Mouse (Mus musculus) CH12.LX (cell line): ENCODE data around the gene Crybg2. TPM values are rescaled to one million over a fixed set of nuclear protein-coding genes. Genes with fewer than 3 reads are reported as not detected.

Experiments used
- DNase-seq: peaks from one replicate; pipeline ENCODE4 v3.0.0-alpha.2; 2013; ENCODE audit errors: extremely low read depth
- H3K27ac ChIP-seq: 2 replicates; pipeline ENCODE4 v1.5.1; 2012; ENCODE audit warnings: low read depth, mild to moderate bottlenecking, control low read depth, moderate library complexity; ENCODE audit not compliant: insufficient read depth
- H3K27me3 ChIP-seq: replicated peaks from 2 replicates; pipeline ENCODE3; 2012; ENCODE audit warnings: inconsistent platforms
- H3K36me3 ChIP-seq, 2 experiments: replicated peaks in 1 of 2; 2 replicates each; pipeline versions ENCODE3 to v1.6.1; 2012; ENCODE audit warnings: inconsistent platforms in 1 of 2, low read length in 1 of 2, mild to moderate bottlenecking in 1 of 2, mixed read lengths in 1 of 2, moderate library complexity in 1 of 2; ENCODE audit not compliant: control insufficient read depth in 1 of 2, insufficient read depth in 1 of 2
- H3K4me1 ChIP-seq, 2 experiments: 2 replicates each; pipeline ENCODE4 v1.6.1; 2012; ENCODE audit warnings: inconsistent platforms in 1 of 2, moderate library complexity in 1 of 2; ENCODE audit not compliant: insufficient read depth in 2 of 2, control insufficient read depth in 1 of 2
- H3K4me2 ChIP-seq: 2 replicates; pipeline ENCODE4 v1.6.1; 2012; ENCODE audit warnings: low read depth, mild to moderate bottlenecking, control low read depth; ENCODE audit not compliant: poor library complexity, insufficient read depth, severe bottlenecking
- H3K4me3 ChIP-seq, 3 experiments: fragments of 150-350 bp in 1 of 3; sonication (generic) in 1 of 3; replicated peaks in 1 of 3; 2 replicates each; pipeline versions ENCODE3 to v1.5.1; 2011 to 2012; ENCODE audit warnings: low read depth in 2 of 3, low read length in 2 of 3, mild to moderate bottlenecking in 2 of 3, moderate library complexity in 2 of 3, control low read depth in 1 of 3, improper control_type of control experiment in 1 of 3, inconsistent platforms in 1 of 3, mixed read lengths in 1 of 3; ENCODE audit not compliant: poor library complexity in 1 of 3
- H3K79me2 ChIP-seq: replicated peaks from 2 replicates; pipeline ENCODE4 v1.6.1; 2012; ENCODE audit warnings: mild to moderate bottlenecking, moderate library complexity; ENCODE audit not compliant: control insufficient read depth, poor library complexity, insufficient read depth, severe bottlenecking; ENCODE audit errors: extremely low read depth
- H3K9ac ChIP-seq: 2 replicates; pipeline ENCODE4 v1.6.1; 2012; ENCODE audit warnings: low read depth, mild to moderate bottlenecking, control low read depth, moderate library complexity; ENCODE audit not compliant: insufficient read depth
- H3K9me3 ChIP-seq: replicated peaks from 2 replicates; pipeline ENCODE3; 2012; ENCODE audit warnings: low read length, inconsistent platforms, mixed read lengths
- BHLHE40 ChIP-seq: IDR thresholded peaks from 2 replicates; pipeline ENCODE4 v1.6.1; 2011; ENCODE audit warnings: mild to moderate bottlenecking, low read depth, low read length, improper control_type of control experiment
- CHD1 ChIP-seq: IDR thresholded peaks from 2 replicates; pipeline ENCODE4 v1.6.1; 2012; ENCODE audit warnings: low read depth, low read length, improper control_type of control experiment, inconsistent platforms
- CHD2 ChIP-seq: IDR thresholded peaks from 2 replicates; pipeline ENCODE4 v1.6.1; 2011; ENCODE audit warnings: low read length, improper control_type of control experiment
- CTCF ChIP-seq, 2 experiments: IDR thresholded peaks in 1 of 2; conservative IDR thresholded peaks in 1 of 2; 2 replicates each; pipeline ENCODE4 v1.5.1; 2011 to 2012; ENCODE audit warnings: low read depth in 2 of 2, low read length in 2 of 2, improper control_type of control experiment in 1 of 2, inconsistent platforms in 1 of 2, mild to moderate bottlenecking in 1 of 2, moderate library complexity in 1 of 2
- E2F4 ChIP-seq: IDR thresholded peaks from 2 replicates; pipeline ENCODE4 v1.6.1; 2011; ENCODE audit warnings: low read depth, low read length, improper control_type of control experiment; ENCODE audit not compliant: insufficient replicate concordance
- ELF1 ChIP-seq: IDR thresholded peaks from 2 replicates; pipeline ENCODE4 v1.6.1; 2014; ENCODE audit warnings: low read depth, mild to moderate bottlenecking, inconsistent platforms, low read length, improper control_type of control experiment
- EP300 ChIP-seq: IDR thresholded peaks from 2 replicates; pipeline ENCODE4 v1.6.1; 2011; ENCODE audit warnings: low read length, improper control_type of control experiment
- ETS1 ChIP-seq: conservative IDR thresholded peaks from 2 replicates; pipeline ENCODE4 v1.6.1; 2012; ENCODE audit warnings: low read depth, mild to moderate bottlenecking, inconsistent platforms, low read length, improper control_type of control experiment, moderate library complexity
- GABPA ChIP-seq: IDR thresholded peaks from 2 replicates; pipeline ENCODE4 v1.6.1; 2012; ENCODE audit warnings: low read depth, low read length, improper control_type of control experiment, inconsistent platforms; ENCODE audit not compliant: insufficient replicate concordance
- HCFC1 ChIP-seq: IDR thresholded peaks from 2 replicates; pipeline ENCODE4 v1.6.1; 2012; ENCODE audit warnings: low read depth, mild to moderate bottlenecking, inconsistent platforms, low read length, improper control_type of control experiment
- IRF4 ChIP-seq: IDR thresholded peaks from 2 replicates; pipeline ENCODE4 v1.6.1; 2014; ENCODE audit warnings: low read depth, mild to moderate bottlenecking, inconsistent platforms, low read length, improper control_type of control experiment
- JUN ChIP-seq: IDR thresholded peaks from 2 replicates; pipeline ENCODE4 v1.6.1; 2011; ENCODE audit warnings: low read depth, mild to moderate bottlenecking, low read length, improper control_type of control experiment, moderate library complexity; ENCODE audit not compliant: insufficient read depth
- JUND ChIP-seq: conservative IDR thresholded peaks from 2 replicates; pipeline ENCODE4 v1.6.1; 2011; ENCODE audit warnings: low read depth, low read length, improper control_type of control experiment
- KAT2A ChIP-seq: IDR thresholded peaks from 2 replicates; pipeline ENCODE4 v1.6.1; 2012; ENCODE audit warnings: low read length, improper control_type of control experiment, inconsistent platforms; ENCODE audit not compliant: insufficient replicate concordance
- MAFK ChIP-seq: IDR thresholded peaks from 2 replicates; pipeline ENCODE4 v1.6.1; 2011; ENCODE audit warnings: low read length, improper control_type of control experiment; ENCODE audit not compliant: insufficient replicate concordance
- MAX ChIP-seq: IDR thresholded peaks from 2 replicates; pipeline ENCODE4 v1.6.1; 2011; ENCODE audit warnings: low read length, improper control_type of control experiment
- MAZ ChIP-seq: IDR thresholded peaks from 2 replicates; pipeline ENCODE4 v1.6.1; 2012; ENCODE audit warnings: low read depth, mild to moderate bottlenecking, inconsistent platforms, low read length, improper control_type of control experiment, moderate library complexity
- MEF2A ChIP-seq: IDR thresholded peaks from 2 replicates; pipeline ENCODE4 v1.6.1; 2014; ENCODE audit warnings: low read depth, mild to moderate bottlenecking, inconsistent platforms, low read length, improper control_type of control experiment, borderline replicate concordance
- MXI1 ChIP-seq: IDR thresholded peaks from 2 replicates; pipeline ENCODE4 v1.6.1; 2011; ENCODE audit warnings: mild to moderate bottlenecking, low read depth, low read length, improper control_type of control experiment
- MYC ChIP-seq: IDR thresholded peaks from 2 replicates; pipeline ENCODE4 v1.6.1; 2011; ENCODE audit warnings: low read depth, mild to moderate bottlenecking, improper control_type of control experiment, low read length
- NELFE ChIP-seq: IDR thresholded peaks from 2 replicates; pipeline ENCODE4 v1.6.1; 2011; ENCODE audit warnings: low read depth, low read length, improper control_type of control experiment
- NRF1 ChIP-seq: IDR thresholded peaks from 2 replicates; pipeline ENCODE4 v1.6.1; 2014; ENCODE audit warnings: low read depth, mild to moderate bottlenecking, inconsistent platforms, low read length, improper control_type of control experiment, moderate library complexity
- PAX5 ChIP-seq: IDR thresholded peaks from 2 replicates; pipeline ENCODE4 v1.6.1; 2012; ENCODE audit warnings: low read length, inconsistent platforms, mixed read lengths
- POLR2A ChIP-seq: IDR thresholded peaks from 2 replicates; pipeline ENCODE4 v1.6.1; 2011; ENCODE audit warnings: low read depth, mild to moderate bottlenecking, improper control_type of control experiment, low read length
- POLR2AphosphoS2 ChIP-seq: IDR thresholded peaks from 2 replicates; pipeline ENCODE4 v1.6.1; 2011; ENCODE audit warnings: low read depth, low read length, improper control_type of control experiment
- RAD21 ChIP-seq: IDR thresholded peaks from 2 replicates; pipeline ENCODE4 v1.6.1; 2011; ENCODE audit warnings: low read depth, mild to moderate bottlenecking, low read length, improper control_type of control experiment, moderate library complexity
- RCOR1 ChIP-seq: conservative IDR thresholded peaks from 2 replicates; pipeline ENCODE4 v1.6.1; 2012; ENCODE audit warnings: low read depth, mild to moderate bottlenecking, inconsistent platforms, low read length, improper control_type of control experiment
- SIN3A ChIP-seq: IDR thresholded peaks from 2 replicates; pipeline ENCODE4 v1.6.1; 2012; ENCODE audit warnings: low read length, improper control_type of control experiment, inconsistent platforms
- SMC3 ChIP-seq: IDR thresholded peaks from 2 replicates; pipeline ENCODE4 v1.6.1; 2011; ENCODE audit warnings: low read depth, low read length, improper control_type of control experiment
- TBP ChIP-seq: conservative IDR thresholded peaks from 2 replicates; pipeline ENCODE4 v1.6.1; 2011; ENCODE audit warnings: low read depth, low read length, improper control_type of control experiment
- TCF12 ChIP-seq: IDR thresholded peaks from 2 replicates; pipeline ENCODE4 v1.6.1; 2014; ENCODE audit warnings: low read depth, mild to moderate bottlenecking, inconsistent platforms, low read length, improper control_type of control experiment
- UBTF ChIP-seq: IDR thresholded peaks from 2 replicates; pipeline ENCODE4 v1.6.1; 2012; ENCODE audit warnings: low read depth, mild to moderate bottlenecking, inconsistent platforms, low read length, improper control_type of control experiment, moderate library complexity
- USF1 ChIP-seq: IDR thresholded peaks from 2 replicates; pipeline ENCODE4 v1.6.1; 2014; ENCODE audit warnings: low read depth, mild to moderate bottlenecking, inconsistent platforms, low read length, improper control_type of control experiment
- USF2 ChIP-seq: conservative IDR thresholded peaks from 2 replicates; pipeline ENCODE4 v1.6.1; 2011; ENCODE audit warnings: low read depth, low read length, improper control_type of control experiment
- ZC3H11A ChIP-seq: IDR thresholded peaks from 2 replicates; pipeline ENCODE4 v1.6.1; 2012; ENCODE audit warnings: low read depth, mild to moderate bottlenecking, inconsistent platforms, low read length, improper control_type of control experiment
- ZKSCAN1 ChIP-seq: IDR thresholded peaks from 2 replicates; pipeline ENCODE4 v1.6.1; 2012; ENCODE audit warnings: low read depth, inconsistent platforms, low read length, improper control_type of control experiment, borderline replicate concordance
- ZMIZ1 ChIP-seq: IDR thresholded peaks from 2 replicates; pipeline ENCODE4 v1.6.1; 2012; ENCODE audit warnings: low read depth, mild to moderate bottlenecking, inconsistent platforms, low read length, improper control_type of control experiment
- ZNF384 ChIP-seq: IDR thresholded peaks from 2 replicates; pipeline ENCODE4 v1.6.1; 2012; ENCODE audit warnings: low read depth, low read length, improper control_type of control experiment, inconsistent platforms
- dilution Hi-C: fragments of 300-500 bp; cut with MboI; formaldehyde crosslinking; loops from 2 replicates; pipeline ENCODE4 v1.14.3; 2020; ENCODE audit warnings: low sequenced_read_pairs; ENCODE audit not compliant: extremely low pct_unique_long_range_greater_than_20kb, extremely low pct_ligation_motif_present
- in situ Hi-C: fragments of 300-500 bp; cut with MboI; formaldehyde crosslinking; loops from 3 replicates; pipeline ENCODE4 v1.14.3; 2019; ENCODE audit warnings: low sequenced_read_pairs, low pct_ligation_motif_present, low pct_unique_long_range_greater_than_20kb, mixed read lengths
- polyA plus RNA-seq: library from polyadenylated mRNA; unstranded; fragments of >175 nt; gene quantifications from 2 replicates; pipeline ENCODE4 v1.2.1, GENCODE M21; 2012; ENCODE audit warnings: low read depth; ENCODE audit not compliant: insufficient read length
- total RNA-seq, 2 experiments: library from RNA; depleted of rRNA; stranded (reverse); fragments of 300-350 nt in 1 of 2; fragments of >200 nt in 1 of 2; gene quantifications; 2 replicates each; pipeline ENCODE4 v1.2.3; 2012 to 2014

Gene Crybg2
- total and polyA plus RNA-seq, 3 experiments, result 3.6 to 15.6 (median 9.2) TPM

DNA sequence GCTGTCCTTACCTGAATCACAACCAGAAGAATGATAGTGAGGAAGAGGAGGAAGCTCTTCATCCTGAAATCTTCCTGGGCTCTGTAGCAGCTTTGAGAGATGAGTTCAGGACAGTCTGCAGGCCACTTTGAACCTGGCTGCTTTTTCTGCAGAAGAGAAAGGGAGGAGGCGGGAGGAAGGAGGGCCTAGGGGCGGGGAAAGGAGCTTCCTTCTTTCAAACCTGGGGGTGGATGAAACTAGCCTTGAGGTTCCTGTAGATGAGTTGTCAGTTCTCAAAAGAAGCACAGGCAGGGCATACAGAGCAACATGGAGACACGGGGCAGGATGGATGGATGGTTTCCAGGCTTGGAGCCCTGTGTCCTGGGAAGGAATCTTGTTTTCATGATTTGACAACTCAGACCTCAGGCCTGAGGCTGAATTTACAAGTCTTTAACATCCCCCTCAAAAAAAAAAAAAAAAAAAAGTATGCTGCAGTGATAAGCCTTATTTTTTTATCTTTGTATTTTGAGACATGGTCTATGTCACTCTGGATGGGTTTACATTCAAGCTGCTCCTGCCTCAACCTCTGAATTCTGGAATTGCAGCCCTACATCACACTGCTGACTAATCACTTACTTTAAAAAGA, 34.4 kb downstream of the Crybg2 start, which contains the start of gene Cd52:
Cd52 (minus strand) TSS at position 160 of the 625 bp plus-strand sequence.
- in situ Hi-C loops (loop anchor here (5.0 to 25.0 kb wide), 2 partner anchors 32 to 508 kb away; partner anchors contain the start of genes Gpn2 and Sh3bgrl3), dilution Hi-C loops (no loop called here)
- Histone ChIP-seq H3K9me3 (no peaks in the 10 kb centered on the region), H3K4me1 (peaks cover 16 to 52% of the 10 kb centered on the region in 2 experiments), H3K79me2 (peaks cover 25% of the 10 kb centered on the region), H3K27me3 (no peaks in the 10 kb centered on the region), H3K36me3 (peaks cover 17 to 36% of the 10 kb centered on the region in 2 experiments), H3K4me2 (peak within 1 kb of the TSS; percentile 76), H3K27ac (peak within 1 kb of the TSS; percentile 97), H3K4me3 (peak within 1 kb of the TSS; percentile 81 to 99 (median 91)), H3K9ac (peak within 1 kb of the TSS; percentile 96)
- DNase-seq, result peak; percentile 91
- peak; percentile 60 for TF ChIP-seq CHD2
- TF ChIP-seq MAZ, result peak; percentile 93
- peak; percentile 52 for TF ChIP-seq JUND
- TF ChIP-seq SMC3, result no peak
- peak; percentile 71 for TF ChIP-seq ZNF384
- TF ChIP-seq POLR2A, result peak; percentile 98
- TF ChIP-seq UBTF, result no peak
- peak; percentile 82 for TF ChIP-seq CHD1
- 0 out of 2 replicates have a peak, but pooled peaks have one; percentile 58 for TF ChIP-seq E2F4
- peak; percentile 47 for TF ChIP-seq ETS1
- TF ChIP-seq KAT2A, result 0 out of 2 replicates have a peak, but pooled peaks have one; percentile 65
- TF ChIP-seq GABPA, result no peak
- peak; percentile 90 for TF ChIP-seq TCF12
- TF ChIP-seq CTCF (conservative IDR thresholded peaks at IDR 0.05 in 1 of 2, IDR thresholded peaks at IDR 0.05 in 1 of 2; ENCODE audit: low read depth in 2 of 2, low read length in 2 of 2), result no peak
- TF ChIP-seq NRF1, result peak; percentile 51
- TF ChIP-seq SIN3A, result peak; percentile 88
- TF ChIP-seq MEF2A, result peak; percentile 49; the same call in 1 of the 2 replicates
- TF ChIP-seq ELF1, result peak; percentile 69
- TF ChIP-seq IRF4, result peak; percentile 79
- peak; percentile 82 for TF ChIP-seq MYC
- no peak for TF ChIP-seq USF1
- no peak for TF ChIP-seq BHLHE40
- no peak for TF ChIP-seq ZKSCAN1
- TF ChIP-seq ZMIZ1, result peak; percentile 98
- TF ChIP-seq MAFK, result peak; percentile 45; the same call in 1 of the 2 replicates
- no peak for TF ChIP-seq USF2
- peak; percentile 71; the same call in 1 of the 2 replicates for TF ChIP-seq MXI1
- peak; percentile 99 for TF ChIP-seq NELFE
- peak; percentile 68; the same call in 1 of the 2 replicates for TF ChIP-seq RCOR1
- peak; percentile 65 for TF ChIP-seq MAX
- TF ChIP-seq POLR2AphosphoS2, result peak; percentile 97
- no peak for TF ChIP-seq ZC3H11A
- no peak for TF ChIP-seq PAX5
- TF ChIP-seq TBP, result peak; percentile 97
- peak; percentile 52; the same call in 1 of the 2 replicates for TF ChIP-seq HCFC1
- peak; percentile 39; the same call in 1 of the 2 replicates for TF ChIP-seq EP300
- no peak for TF ChIP-seq JUN
- no peak; the same call in none of the 2 replicates for TF ChIP-seq RAD21
